Mouse (Mus musculus) limb, embryonic 10.5 days (tissue): ENCODE results near the gene Tmem233. TPM values are rescaled to one million over a fixed set of nuclear protein-coding genes. Genes with fewer than 3 reads are reported as not detected.

Experiments used
- DNase-seq: peaks from one replicate; pipeline ENCODE4 v3.0.0-alpha.2; 2017; ENCODE audit warnings: low spot score
- H3K27ac ChIP-seq: fragments of 300-500 bp; sonication (generic); 2 replicates; pipeline ENCODE4 v1.5.1; 2016; ENCODE audit warnings: mild to moderate bottlenecking
- H3K27me3 ChIP-seq: fragments of 300-500 bp; sonication (generic); 2 replicates; pipeline ENCODE4 v1.6.1; 2016; ENCODE audit warnings: low read depth, mild to moderate bottlenecking; ENCODE audit not compliant: poor library complexity, severe bottlenecking
- H3K36me3 ChIP-seq: fragments of 300-500 bp; sonication (generic); 2 replicates; pipeline ENCODE4 v1.6.1; 2016; ENCODE audit warnings: mild to moderate bottlenecking, moderate library complexity
- H3K4me1 ChIP-seq: fragments of 300-500 bp; sonication (generic); 2 replicates; pipeline ENCODE4 v1.6.1; 2016
- H3K4me3 ChIP-seq: fragments of 300-500 bp; sonication (generic); 2 replicates; pipeline ENCODE4 v1.5.1; 2016; ENCODE audit warnings: mild to moderate bottlenecking, moderate library complexity
- H3K9me3 ChIP-seq: fragments of 300-500 bp; sonication (generic); replicated peaks from 2 replicates; pipeline ENCODE4 v1.6.1; 2016; ENCODE audit warnings: mild to moderate bottlenecking
- WGBS: fragments of 180-500 bp; shearing (Covaris S2); methylation state at CpG from one replicate; pipeline ENCODE4 v1.1.7; 2016; 5-methylcytosine and 5-hydroxymethylcytosine counted together
- polyA plus RNA-seq: library from polyadenylated mRNA; unstranded; fragments of >200 nt; fragmentation: Nextera tagmentation; extraction: Ambion mirVana; gene quantifications from 2 replicates; pipeline ENCODE4 v1.2.1, GENCODE M21; 2016

The Tmem233 gene
- polyA plus RNA-seq, 1 experiment from 2014 or later, result not detected

GRCm38 (mm10) chr5:116049821-116050220, 33.2 kb downstream of the Tmem233 start:
- Histone ChIP-seq H3K9me3 (no peaks in the 10 kb centered on the region), H3K4me3 (no peak overlapping the region), H3K27ac (no peak overlapping the region), H3K27me3 (no peaks in the 10 kb centered on the region), H3K4me1 (no peaks in the 10 kb centered on the region), H3K36me3 (no peaks in the 10 kb centered on the region)
- DNase-seq, result no peak
- WGBS, result 91% methylated on average over 4 of the region's 4 CpGs

GRCm38 (mm10) chr5:116048321-116048720, 34.7 kb downstream of the Tmem233 start:
- H3K27me3 ChIP-seq, result no peaks in the 10 kb centered on the region
- WGBS, result 93% methylated on average over 3 of the region's 3 CpGs
- H3K4me1 ChIP-seq, result no peaks in the 10 kb centered on the region
- no peak overlapping the region for H3K27ac ChIP-seq
- no peak overlapping the region for H3K4me3 ChIP-seq
- DNase-seq, result no peak
- H3K9me3 ChIP-seq, result no peaks in the 10 kb centered on the region
- no peaks in the 10 kb centered on the region for H3K36me3 ChIP-seq

GRCm38 (mm10) chr5:116046246-116046645, 36.8 kb downstream of the Tmem233 start:
- H3K27ac ChIP-seq, result no peak overlapping the region
- no peak for DNase-seq
- H3K4me1 ChIP-seq, result no peaks in the 10 kb centered on the region
- no peaks in the 10 kb centered on the region for H3K36me3 ChIP-seq
- no peaks in the 10 kb centered on the region for H3K9me3 ChIP-seq
- no peak overlapping the region for H3K4me3 ChIP-seq
- 92% methylated on average over 4 of the region's 4 CpGs for WGBS
- H3K27me3 ChIP-seq, result no peaks in the 10 kb centered on the region

DNA sequence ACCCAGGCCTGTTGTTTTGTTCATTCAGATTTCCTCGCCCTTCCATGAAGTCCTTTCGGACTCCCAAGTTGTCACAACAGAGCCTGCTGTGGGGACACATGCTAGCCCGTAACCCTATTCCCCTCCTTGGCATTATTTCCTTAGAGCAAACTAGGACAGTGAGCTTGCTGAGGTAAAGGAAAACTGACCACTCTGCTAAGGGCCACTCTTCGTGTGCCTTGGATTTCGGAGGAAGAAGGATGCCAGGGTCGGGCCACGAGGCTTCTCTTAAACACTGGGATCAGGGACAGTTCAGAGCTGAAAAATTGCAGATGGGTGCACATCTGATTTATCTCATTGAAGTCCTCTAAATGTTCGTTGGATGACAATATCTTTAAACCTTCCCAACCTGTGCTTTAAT, 37.5 kb downstream of the Tmem233 start:
- Histone ChIP-seq H3K9me3 (no peaks in the 10 kb centered on the region), H3K4me1 (no peaks in the 10 kb centered on the region), H3K27me3 (0 out of 2 replicates have a peak, but pooled peaks cover 2% of the 10 kb centered on the region), H3K4me3 (no peak overlapping the region), H3K27ac (no peak overlapping the region), H3K36me3 (no peaks in the 10 kb centered on the region)
- DNase-seq, result no peak
- 89% methylated on average over 8 of the region's 8 CpGs for WGBS

DNA sequence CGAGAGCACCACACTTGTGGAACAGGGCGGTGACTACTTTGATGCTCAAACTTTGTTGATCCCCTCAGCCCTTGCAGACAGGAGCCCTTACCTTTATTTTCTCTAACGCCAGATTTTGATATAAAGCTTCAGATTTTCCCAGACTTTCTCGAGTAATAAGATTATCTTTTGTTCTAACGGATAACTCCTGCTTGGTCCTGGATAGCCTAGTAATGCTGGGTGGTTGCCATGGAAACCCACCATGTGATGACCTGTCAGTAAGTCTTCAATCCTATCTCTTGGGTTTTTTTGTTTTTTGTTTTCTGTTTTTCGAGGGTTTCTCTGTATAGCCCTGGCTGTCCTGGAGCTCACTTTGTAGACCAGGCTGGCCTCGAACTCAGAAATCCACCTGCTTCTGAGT, 40.8 kb downstream of the Tmem233 start:
- H3K4me1 ChIP-seq, result no peaks in the 10 kb centered on the region
- no peak overlapping the region for H3K27ac ChIP-seq
- DNase-seq, result no peak
- H3K9me3 ChIP-seq, result no peaks in the 10 kb centered on the region
- 81% methylated on average over 7 of the region's 7 CpGs for WGBS
- 0 out of 2 replicates have a peak, but pooled peaks cover 5% of the 10 kb centered on the region for H3K27me3 ChIP-seq
- no peak overlapping the region for H3K4me3 ChIP-seq
- H3K36me3 ChIP-seq, result no peaks in the 10 kb centered on the region

DNA sequence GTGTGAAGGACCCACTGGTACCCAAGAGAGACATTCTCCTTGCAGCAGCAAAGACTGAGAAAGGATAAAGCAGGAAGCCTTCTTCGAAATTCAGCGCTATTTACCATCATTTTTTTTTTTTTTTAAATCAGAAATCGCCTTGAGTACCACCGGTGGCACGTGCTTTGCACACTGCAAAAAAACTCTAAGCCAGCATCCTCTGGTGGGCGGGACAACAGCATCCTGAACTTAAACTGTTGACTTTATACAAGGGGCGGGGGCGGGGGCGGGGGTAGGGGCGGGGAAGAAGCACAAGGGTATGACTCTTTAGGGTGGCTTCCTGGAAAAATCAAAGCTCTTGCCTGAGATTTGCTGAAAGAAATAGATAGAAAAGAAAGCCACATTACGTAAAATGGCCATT, 43.3 kb downstream of the Tmem233 start:
- no peaks in the 10 kb centered on the region for H3K4me1 ChIP-seq
- no peak overlapping the region for H3K27ac ChIP-seq
- H3K36me3 ChIP-seq, result no peaks in the 10 kb centered on the region
- peaks cover 18% of the 10 kb centered on the region; the same call in 1 of the 2 replicates for H3K27me3 ChIP-seq
- WGBS, result 28% methylated on average over 11 of the region's 11 CpGs
- DNase-seq, result no peak
- H3K4me3 ChIP-seq, result peak overlapping the region; percentile 13; the same call in 1 of the 2 replicates
- no peaks in the 10 kb centered on the region for H3K9me3 ChIP-seq

- DNase-seq, result no peak
- no peaks in the 10 kb centered on the region for H3K4me1 ChIP-seq
- no peak overlapping the region for H3K4me3 ChIP-seq
- 55% methylated on average over 12 of the region's 12 CpGs for whole genome bisulfite sequencing
- no peak overlapping the region for H3K27ac ChIP-seq
- no peaks in the 10 kb centered on the region for H3K36me3 ChIP-seq
- H3K27me3 ChIP-seq, result peaks cover 18% of the 10 kb centered on the region; the same call in 1 of the 2 replicates
- H3K9me3 ChIP-seq, result no peaks in the 10 kb centered on the region
These were observed 45.3 kb downstream of the Tmem233 start for GRCm38 (mm10) chr5:116037731-116038130.

- H3K27ac ChIP-seq, result no peak overlapping the region
- H3K4me1 ChIP-seq, result no peaks in the 10 kb centered on the region
- no peaks in the 10 kb centered on the region for H3K36me3 ChIP-seq
- DNase-seq, result peak; percentile 29
- no peak overlapping the region for H3K4me3 ChIP-seq
- WGBS, result 71% methylated on average over 16 of the region's 16 CpGs
- peaks cover 18% of the 10 kb centered on the region; the same call in 1 of the 2 replicates for H3K27me3 ChIP-seq
- H3K9me3 ChIP-seq, result no peaks in the 10 kb centered on the region
These were observed 46.6 kb downstream of the Tmem233 start for GRCm38 (mm10) chr5:116036465-116036864.

DNA sequence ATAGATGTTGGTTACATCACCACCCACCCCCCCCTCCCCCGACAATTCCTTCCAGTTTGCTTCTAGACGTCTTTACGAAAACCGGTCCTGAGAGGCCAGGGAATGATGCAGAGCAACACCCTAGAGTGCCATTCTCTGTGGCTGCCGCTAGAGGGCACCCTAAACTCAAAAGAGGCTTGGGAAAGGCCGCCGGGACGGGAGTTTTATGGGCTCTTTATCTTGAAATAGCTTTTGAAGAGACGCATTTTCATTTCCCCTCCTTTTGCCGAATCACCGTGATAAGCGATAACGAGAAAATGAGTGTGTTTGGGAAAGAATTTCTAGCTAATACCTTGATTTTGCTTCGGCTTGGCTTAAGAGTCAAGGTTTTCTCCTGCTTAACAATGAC, 51.9 kb downstream of the Tmem233 start:
- peak; percentile 82 for DNase-seq
- H3K27ac ChIP-seq, result no peak overlapping the region
- H3K4me3 ChIP-seq, result peak overlapping the region; percentile 29
- H3K4me1 ChIP-seq, result peaks cover 7% of the 10 kb centered on the region
- no peaks in the 10 kb centered on the region for H3K36me3 ChIP-seq
- H3K9me3 ChIP-seq, result no peaks in the 10 kb centered on the region
- WGBS, result 3% methylated on average over 14 of the region's 14 CpGs
- H3K27me3 ChIP-seq, result peaks cover 15% of the 10 kb centered on the region; the same call in 1 of the 2 replicates

DNA sequence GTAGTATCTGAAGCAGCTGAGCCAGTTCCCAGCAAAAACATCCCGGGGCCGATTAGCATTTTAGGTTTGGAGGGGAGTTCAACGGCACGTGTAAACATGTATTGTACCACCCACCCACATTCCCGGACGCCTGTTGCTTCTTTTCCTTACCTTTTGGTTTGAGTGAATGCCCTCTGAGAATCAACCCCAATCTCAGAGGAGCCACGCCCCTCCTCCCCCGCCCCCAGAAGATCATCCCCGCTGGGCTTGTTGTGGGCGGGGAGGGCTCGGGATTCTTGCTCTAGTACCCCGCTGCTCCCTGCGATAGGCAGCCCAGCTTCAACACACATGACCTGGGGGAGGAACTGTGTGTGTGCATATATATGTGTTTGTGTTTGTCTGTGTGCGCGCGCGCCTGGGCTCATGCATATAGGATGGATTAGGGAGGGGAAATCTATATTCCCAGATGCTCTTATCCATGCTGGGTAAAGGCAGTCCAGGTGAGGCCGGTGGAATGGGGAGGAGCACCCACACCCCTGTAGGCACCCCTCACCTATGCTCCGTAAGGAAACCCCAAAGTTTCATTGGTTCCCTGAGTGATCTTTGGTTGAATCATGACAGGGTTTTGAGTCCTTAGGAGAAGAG, 52.4 kb downstream of the Tmem233 start:
- 5% methylated on average over 19 of the region's 19 CpGs for WGBS
- peaks cover 7% of the 10 kb centered on the region for H3K4me1 ChIP-seq
- no peak overlapping the region for H3K27ac ChIP-seq
- H3K27me3 ChIP-seq, result peaks cover 11% of the 10 kb centered on the region; the same call in 1 of the 2 replicates
- no peaks in the 10 kb centered on the region for H3K9me3 ChIP-seq
- H3K36me3 ChIP-seq, result no peaks in the 10 kb centered on the region
- peak overlapping the region; percentile 29 for H3K4me3 ChIP-seq
- no peak for DNase-seq

- H3K27ac ChIP-seq, result no peak overlapping the region
- 66% methylated on average over 7 of the region's 7 CpGs for WGBS
These were observed 54.0 kb downstream of the Tmem233 start for GRCm38 (mm10) chr5:116029071-116029470.

GRCm38 (mm10) chr5:116026561-116026960, 56.5 kb downstream of the Tmem233 start:
- Histone ChIP-seq H3K4me1 (peaks cover 24% of the 10 kb centered on the region), H3K36me3 (peaks cover 9% of the 10 kb centered on the region), H3K4me3 (no peak overlapping the region), H3K27me3 (peaks cover 11% of the 10 kb centered on the region; the same call in 1 of the 2 replicates), H3K9me3 (no peaks in the 10 kb centered on the region), H3K27ac (no peak overlapping the region)
- no peak for DNase-seq
- WGBS, result 94% methylated on average over 14 of the region's 14 CpGs

More at GRCm38 (mm10) chr5:116029071-116029470, 54.0 kb downstream of the Tmem233 start:
- H3K36me3 ChIP-seq, result no peaks in the 10 kb centered on the region
- DNase-seq, result no peak
- no peak overlapping the region for H3K4me3 ChIP-seq
- H3K27me3 ChIP-seq, result peaks cover 11% of the 10 kb centered on the region; the same call in 1 of the 2 replicates
- H3K4me1 ChIP-seq, result peaks cover 10% of the 10 kb centered on the region
- H3K9me3 ChIP-seq, result no peaks in the 10 kb centered on the region

GRCm38 (mm10) chr5:116026107-116026506, 56.9 kb downstream of the Tmem233 start:
- H3K4me1 ChIP-seq, result peaks cover 24% of the 10 kb centered on the region
- H3K36me3 ChIP-seq, result peaks cover 14% of the 10 kb centered on the region
- H3K27ac ChIP-seq, result no peak overlapping the region
- no peak for DNase-seq
- peaks cover 11% of the 10 kb centered on the region; the same call in 1 of the 2 replicates for H3K27me3 ChIP-seq
- H3K4me3 ChIP-seq, result no peak overlapping the region
- 88% methylated on average over 5 of the region's 5 CpGs for WGBS
- H3K9me3 ChIP-seq, result no peaks in the 10 kb centered on the region
